ENCODE assay signal across 9 mouse cellular contexts in genomic region chr4:147941045-147942020, GRCm38 (mm10). TPM values are rescaled to one million over a fixed set of nuclear protein-coding genes. Genes with fewer than 3 reads are reported as not detected.
DNase-seq lines count a peak whose midpoint lies in the region; ATAC-seq and TF ChIP-seq lines count a peak whose summit lies in the region.
"Had no signal": no experiment of that assay in that cellular context is flagged by ENCODE, and none has a peak within 500 bp of the region (broad histone marks: within the 10 kb centered on the region; RNA-seq: fewer than 3 reads in every experiment).

No protein-coding gene starts in this region.

- peaks cover 19% of the 10 kb centered on the region for H3K79me3 ChIP-seq in C2C12 (ENCODE audit: low read depth)

- ATAC-seq in embryonic facial prominence, embryonic 11.5 days (replicated peaks; ENCODE audit: insufficient number of reproducible peaks, low FRiP score, low TSS enrichment, low read depth) = peak; percentile 45
- peak; percentile 51 for ATAC-seq in hindbrain, embryonic 15.5 days (ENCODE audit: low FRiP score, low read depth)
- peak; percentile 74 for ATAC-seq in liver, embryonic 14.5 days (ENCODE audit: insufficient read depth)

- no peaks in the 10 kb centered on the region for H3K27me3 ChIP-seq in cerebellum, adult 2 months (ENCODE audit: control insufficient read depth, insufficient read depth, low read length)
- H3K27me3 ChIP-seq in C2C12 (ENCODE audit: control insufficient read depth, insufficient read depth, insufficient read length) = no peaks in the 10 kb centered on the region
- no peaks in the 10 kb centered on the region for H3K27me3 ChIP-seq in embryonic facial prominence, embryonic 11.5 days (ENCODE audit: control insufficient read depth, insufficient read depth, low read length)
- peaks cover 1% of the 10 kb centered on the region; the same call in 1 of the 2 replicates for H3K27me3 ChIP-seq in hindbrain, embryonic 15.5 days
- H3K27me3 ChIP-seq in liver, embryonic 14.5 days (ENCODE audit: control insufficient read depth, insufficient read depth, low read length) = no peaks in the 10 kb centered on the region; the same call in 1 of the 2 replicates

- H3K36me3 ChIP-seq in C2C12 (ENCODE audit: control insufficient read depth, insufficient read depth) = peaks cover 19% of the 10 kb centered on the region
- H3K36me3 ChIP-seq in embryonic facial prominence, embryonic 11.5 days (replicated peaks; ENCODE audit: control insufficient read depth, insufficient read depth, low read depth, low read length) = peaks cover 8% of the 10 kb centered on the region
- peaks cover 20% of the 10 kb centered on the region for H3K36me3 ChIP-seq in hindbrain, embryonic 15.5 days
- H3K36me3 ChIP-seq in liver, embryonic 14.5 days (replicated peaks; ENCODE audit: control insufficient read depth, insufficient read depth, low read depth) = peaks cover 19% of the 10 kb centered on the region

- TF ChIP-seq POLR2A in cerebellum, adult 2 months (IDR thresholded peaks at IDR 0.05; ENCODE audit: borderline replicate concordance, insufficient read depth, low read length) = no peak
- TF ChIP-seq POLR2A in olfactory bulb, adult 2 months (IDR thresholded peaks at IDR 0.05; ENCODE audit: insufficient read depth, low read depth, low read length) = no peak

- H3K4me1 ChIP-seq in cerebellum, adult 2 months (ENCODE audit: control insufficient read depth, insufficient read depth, low read length) = peaks cover 10% of the 10 kb centered on the region
- peaks cover 7% of the 10 kb centered on the region; the same call in 1 of the 2 replicates for H3K4me1 ChIP-seq in embryonic facial prominence, embryonic 11.5 days (ENCODE audit: control insufficient read depth, insufficient read depth, low read length)
- peaks cover 41% of the 10 kb centered on the region for H3K4me1 ChIP-seq in hindbrain, embryonic 15.5 days (replicated peaks)
- H3K4me1 ChIP-seq in liver, embryonic 14.5 days (replicated peaks; ENCODE audit: control insufficient read depth in 2 of 2, insufficient read depth in 2 of 2, low read length in 1 of 2) = peaks cover 4 to 27% of the 10 kb centered on the region in 2 experiments; a peak in 3 of 4 replicates
- peaks cover 41% of the 10 kb centered on the region for H3K4me1 ChIP-seq in olfactory bulb, adult 2 months (ENCODE audit: control insufficient read depth, insufficient read depth, low read length)

- TF ChIP-seq CTCF in cerebellum, adult 2 months (IDR thresholded peaks at IDR 0.05; ENCODE audit: borderline replicate concordance, insufficient read depth, low read depth, low read length) = no peak
- TF ChIP-seq CTCF in C2C12 (IDR thresholded peaks at IDR 0.05; ENCODE audit: control insufficient read depth, insufficient read depth, insufficient read length) = no peak
- TF ChIP-seq CTCF in liver, embryonic 14.5 days (IDR thresholded peaks at IDR 0.05; ENCODE audit: low read depth) = no peak
- no peak for TF ChIP-seq CTCF in olfactory bulb, adult 2 months (IDR thresholded peaks at IDR 0.05; ENCODE audit: insufficient read depth, low read depth, low read length)

- no peaks in the 10 kb centered on the region for H3K9me3 ChIP-seq in embryonic facial prominence, embryonic 11.5 days (replicated peaks; ENCODE audit: control insufficient read depth, low read length)
- H3K9me3 ChIP-seq in hindbrain, embryonic 15.5 days = no peaks in the 10 kb centered on the region
- H3K9me3 ChIP-seq in liver, embryonic 14.5 days (ENCODE audit: control insufficient read depth, low read length) = no peaks in the 10 kb centered on the region

- DNase-seq in cerebellum, adult 2 months = no peak
- no peak for DNase-seq in cerebellum, adult 9-10 months
- no peak for DNase-seq in embryonic facial prominence, embryonic 11.5 days (ENCODE audit: low spot score)
- peak in 1 of 3 experiments; percentile 32 for DNase-seq in liver, embryonic 14.5 days (ENCODE audit: low read depth in 3 of 3, low spot score in 3 of 3)
- no peak for DNase-seq in T-cell, adult 2 months (ENCODE audit: low spot score)

- H3K9ac ChIP-seq in embryonic facial prominence, embryonic 11.5 days (replicated peaks; ENCODE audit: low read length) = peak overlapping the region; percentile 76
- H3K9ac ChIP-seq in hindbrain, embryonic 15.5 days = peak overlapping the region; percentile 93
- H3K9ac ChIP-seq in liver, embryonic 14.5 days (replicated peaks) = peak overlapping the region; percentile 84

- no peak for TF ChIP-seq EP300 in liver, embryonic 14.5 days (IDR thresholded peaks at IDR 0.05; ENCODE audit: low read depth)

- H3K4me3 ChIP-seq in cerebellum, adult 2 months (replicated peaks; ENCODE audit: insufficient read depth, low read depth, low read length) = peak overlapping the region; percentile 77
- H3K4me3 ChIP-seq in C2C12 (ENCODE audit: insufficient read depth, poor library complexity, severe bottlenecking) = peak overlapping the region; percentile 71
- H3K4me3 ChIP-seq in embryonic facial prominence, embryonic 11.5 days (ENCODE audit: low read depth, low read length) = peak overlapping the region; percentile 96
- peak overlapping the region; percentile 79 for H3K4me3 ChIP-seq in hindbrain, embryonic 15.5 days
- peak overlapping the region; percentile 72 to 88 for H3K4me3 ChIP-seq in liver, embryonic 14.5 days (ENCODE audit: insufficient read depth in 1 of 2, low read depth in 2 of 2, low read length in 2 of 2)
- peak overlapping the region; percentile 70 for H3K4me3 ChIP-seq in olfactory bulb, adult 2 months (ENCODE audit: insufficient read depth, low read depth, low read length)

- H3K4me2 ChIP-seq in embryonic facial prominence, embryonic 11.5 days (ENCODE audit: low read depth, low read length) = peak overlapping the region; percentile 98
- peak overlapping the region; percentile 100 for H3K4me2 ChIP-seq in hindbrain, embryonic 15.5 days
- H3K4me2 ChIP-seq in liver, embryonic 14.5 days (ENCODE audit: low read depth) = peak overlapping the region; percentile 93

- H3K27ac ChIP-seq in cerebellum, adult 2 months (ENCODE audit: insufficient read depth, low read length) = peak overlapping the region; percentile 62; the same call in 1 of the 2 replicates
- H3K27ac ChIP-seq in embryonic facial prominence, embryonic 11.5 days (replicated peaks; ENCODE audit: low read depth, low read length) = no peak overlapping the region
- peak overlapping the region; percentile 72 for H3K27ac ChIP-seq in hindbrain, embryonic 15.5 days (replicated peaks)
- H3K27ac ChIP-seq in liver, embryonic 14.5 days = peak overlapping the region; percentile 56
- H3K27ac ChIP-seq in olfactory bulb, adult 2 months (ENCODE audit: insufficient read depth, low read depth, low read length) = no peak overlapping the region

- 5% methylated on average over 84 of the region's 88 CpGs for WGBS in cerebellum, adult 2 months
- 7% methylated on average over 76 of the region's 88 CpGs for WGBS in embryonic facial prominence, embryonic 11.5 days
- WGBS in hindbrain, embryonic 15.5 days = 12% methylated on average over 52 of the region's 88 CpGs
- 4% methylated on average over 73 of the region's 88 CpGs for WGBS in liver, embryonic 14.5 days (ENCODE audit: insufficient replicate concordance)
- WGBS in olfactory bulb, adult 2 months = 6% methylated on average over 87 of the region's 88 CpGs

- peak overlapping the region; percentile 82 for H3ac ChIP-seq in C2C12 (ENCODE audit: control insufficient read depth, insufficient read length, low read depth)

- peaks cover 40% of the 10 kb centered on the region for H3K79me2 ChIP-seq in C2C12 (ENCODE audit: control insufficient read depth, insufficient read depth)

RNA-seq across cellular contexts. Expression of gene 2510039O18Rik, which starts 0.6 kb away (rescaled TPM):
- 34.1 and 34.5 TPM in 2 replicates for polyA plus RNA-seq in cerebellum, adult 2 months (2012; rRNA removed)
- polyA plus RNA-seq in C2C12 (2012; fragmentation: generic; extraction: Trizol) = 46.5 TPM
- polyA plus RNA-seq in embryonic facial prominence, embryonic 11.5 days (2014; fragmentation: Nextera tagmentation; extraction: Ambion mirVana) = 14.5 and 15.9 TPM in 2 replicates
- 13.3 and 14.0 TPM in 2 replicates for polyA plus RNA-seq in hindbrain, embryonic 15.5 days (2015; fragmentation: Nextera tagmentation; extraction: Ambion mirVana)
- polyA plus RNA-seq in liver, embryonic 14.5 days (2012; rRNA removed) = 18.8 and 23.7 TPM in 2 replicates
- 7.8 and 8.1 TPM in 2 replicates for polyA plus RNA-seq in liver, embryonic 14.5 days (2014; fragmentation: Nextera tagmentation; extraction: Ambion mirVana)
- not detected in 2 replicates for polyA plus RNA-seq in olfactory bulb, adult 2 months (2012; ENCODE audit: insufficient read depth, insufficient read length, low replicate concordance, missing spikeins)

RNA-seq across cellular contexts. Expression of gene Plod1, which starts 4.8 kb away (rescaled TPM):
- polyA plus RNA-seq in cerebellum, adult 2 months (2012; rRNA removed) = 33.0 and 36.0 TPM in 2 replicates
- polyA plus RNA-seq in C2C12 (2012; fragmentation: generic; extraction: Trizol) = 49.2 TPM
- polyA plus RNA-seq in embryonic facial prominence, embryonic 11.5 days (2014; fragmentation: Nextera tagmentation; extraction: Ambion mirVana) = 32.7 and 36.4 TPM in 2 replicates
- 25.9 and 26.3 TPM in 2 replicates for polyA plus RNA-seq in hindbrain, embryonic 15.5 days (2015; fragmentation: Nextera tagmentation; extraction: Ambion mirVana)
- polyA plus RNA-seq in liver, embryonic 14.5 days (2012; rRNA removed) = 15.5 and 16.9 TPM in 2 replicates
- 20.2 and 23.7 TPM in 2 replicates for polyA plus RNA-seq in liver, embryonic 14.5 days (2014; fragmentation: Nextera tagmentation; extraction: Ambion mirVana)
- polyA plus RNA-seq in olfactory bulb, adult 2 months (2012; ENCODE audit: insufficient read depth, insufficient read length, low replicate concordance, missing spikeins) = not detected in 2 replicates

RNA-seq across cellular contexts. Expression of gene Mfn2, which starts 36.8 kb away (rescaled TPM):
- polyA plus RNA-seq in cerebellum, adult 2 months (2012; rRNA removed) = 112 and 113 TPM in 2 replicates
- polyA plus RNA-seq in C2C12 (2012; fragmentation: generic; extraction: Trizol) = 46.7 TPM
- 23.1 and 28.0 TPM in 2 replicates for polyA plus RNA-seq in embryonic facial prominence, embryonic 11.5 days (2014; fragmentation: Nextera tagmentation; extraction: Ambion mirVana)
- 93.6 and 104 TPM in 2 replicates for polyA plus RNA-seq in hindbrain, embryonic 15.5 days (2015; fragmentation: Nextera tagmentation; extraction: Ambion mirVana)
- 7.5 and 8.6 TPM in 2 replicates for polyA plus RNA-seq in liver, embryonic 14.5 days (2012; rRNA removed)
- polyA plus RNA-seq in liver, embryonic 14.5 days (2014; fragmentation: Nextera tagmentation; extraction: Ambion mirVana) = 9.2 and 11.1 TPM in 2 replicates
- not detected in 2 replicates for polyA plus RNA-seq in olfactory bulb, adult 2 months (2012; ENCODE audit: insufficient read depth, insufficient read length, low replicate concordance, missing spikeins)

RNA-seq across cellular contexts. Expression of gene Nppb, which starts 44.3 kb away (rescaled TPM):
- polyA plus RNA-seq in cerebellum, adult 2 months (2012; rRNA removed) = 0.15 TPM in 1 of 2 replicates, not detected in the other
- 1.2 TPM for polyA plus RNA-seq in C2C12 (2012; fragmentation: generic; extraction: Trizol)
- 0.57 and 1.0 TPM in 2 replicates for polyA plus RNA-seq in embryonic facial prominence, embryonic 11.5 days (2014; fragmentation: Nextera tagmentation; extraction: Ambion mirVana)
- 0.19 and 0.35 TPM in 2 replicates for polyA plus RNA-seq in hindbrain, embryonic 15.5 days (2015; fragmentation: Nextera tagmentation; extraction: Ambion mirVana)
- not detected in 2 replicates for polyA plus RNA-seq in liver, embryonic 14.5 days (2012; rRNA removed)
- polyA plus RNA-seq in liver, embryonic 14.5 days (2014; fragmentation: Nextera tagmentation; extraction: Ambion mirVana) = not detected in 2 replicates
- polyA plus RNA-seq in olfactory bulb, adult 2 months (2012; ENCODE audit: insufficient read depth, insufficient read length, low replicate concordance, missing spikeins) = not detected in 2 replicates
- polyA plus RNA-seq: large intestine, adult 2 months had no signal

RNA-seq across cellular contexts. Expression of gene Nppa, which starts 59.2 kb away (rescaled TPM):
- 0.13 TPM in 1 of 2 replicates, not detected in the other for polyA plus RNA-seq in cerebellum, adult 2 months (2012; rRNA removed)
- polyA plus RNA-seq in C2C12 (2012; fragmentation: generic; extraction: Trizol) = not detected
- polyA plus RNA-seq in embryonic facial prominence, embryonic 11.5 days (2014; fragmentation: Nextera tagmentation; extraction: Ambion mirVana) = 1.9 and 19.5 TPM in 2 replicates
- polyA plus RNA-seq in hindbrain, embryonic 15.5 days (2015; fragmentation: Nextera tagmentation; extraction: Ambion mirVana) = 1.6 and 1.7 TPM in 2 replicates
- not detected in 2 replicates for polyA plus RNA-seq in liver, embryonic 14.5 days (2012; rRNA removed)
- polyA plus RNA-seq in liver, embryonic 14.5 days (2014; fragmentation: Nextera tagmentation; extraction: Ambion mirVana) = not detected in 2 replicates
- not detected in 2 replicates for polyA plus RNA-seq in olfactory bulb, adult 2 months (2012; ENCODE audit: insufficient read depth, insufficient read length, low replicate concordance, missing spikeins)

Comparison
In these comparisons a context has a peak if more than half of its experiments do, and no peak if none do; other contexts are left out.
1. H3K27ac ChIP-seq: peak in cerebellum, adult 2 months (single experiment), hindbrain, embryonic 15.5 days (single experiment) and liver, embryonic 14.5 days (single experiment); none in embryonic facial prominence, embryonic 11.5 days (single experiment) and olfactory bulb, adult 2 months (single experiment).
2. RNA of gene Plod1, which starts 4.8 kb away (polyA plus RNA-seq): 49.2 TPM in C2C12 (single experiment), 33.0 to 36.0 TPM in cerebellum, adult 2 months, 32.7 to 36.4 TPM in embryonic facial prominence, embryonic 11.5 days, 25.9 to 26.3 TPM in hindbrain, embryonic 15.5 days and 15.5 to 23.7 TPM in liver, embryonic 14.5 days; not detected in olfactory bulb, adult 2 months; every median in the first group is over 10 times any median in the second.
3. Peak in every context shown above with its lines, with median percentiles within 50 percentile points of each other: H3K4me3 ChIP-seq, ATAC-seq, H3K4me2 ChIP-seq and H3K9ac ChIP-seq.